Mouse (Mus musculus) testis, adult 2 months (tissue): Measurements from ENCODE around the gene Ttc6. TPM values are rescaled to one million over a fixed set of nuclear protein-coding genes. Genes with fewer than 3 reads are reported as not detected.
A peak's percentile ranks its signal among the peaks of the same experiment; 100 is the strongest.

Experiments used
- H3K27ac ChIP-seq: fragments of 200-500 bp; 2 replicates; pipeline ENCODE4 v1.5.1; 2012; ENCODE audit warnings: low read depth, low read length; ENCODE audit not compliant: control insufficient read depth, insufficient read depth
- H3K27me3 ChIP-seq: fragments of 200-500 bp; 2 replicates; pipeline ENCODE4 v1.6.1; 2012; ENCODE audit warnings: mild to moderate bottlenecking, low read length, moderate library complexity; ENCODE audit not compliant: control insufficient read depth, insufficient read depth
- H3K36me3 ChIP-seq: fragments of 200-500 bp; 2 replicates; pipeline ENCODE4 v1.6.1; 2012; ENCODE audit warnings: mild to moderate bottlenecking, low read length; ENCODE audit not compliant: control insufficient read depth, insufficient read depth
- H3K4me1 ChIP-seq: fragments of 200-500 bp; 2 replicates; pipeline ENCODE4 v1.6.1; 2012; ENCODE audit warnings: low read length; ENCODE audit not compliant: control insufficient read depth, insufficient read depth
- H3K4me3 ChIP-seq: fragments of 200-500 bp; 2 replicates; pipeline ENCODE4 v1.5.1; 2012; ENCODE audit warnings: low read depth, mild to moderate bottlenecking, low read length, moderate library complexity, mixed read lengths; ENCODE audit not compliant: control insufficient read depth
- CTCF ChIP-seq: fragments of 200-500 bp; IDR thresholded peaks from 2 replicates; pipeline ENCODE4 v1.5.1; 2012; ENCODE audit warnings: low read depth, mild to moderate bottlenecking, inconsistent platforms, low read length, moderate library complexity; ENCODE audit not compliant: control insufficient read depth, insufficient read depth, insufficient replicate concordance
- POLR2A ChIP-seq: fragments of 200-500 bp; IDR thresholded peaks from 2 replicates; pipeline ENCODE4 v1.6.1; 2012; ENCODE audit warnings: low read depth, mild to moderate bottlenecking, inconsistent platforms, low read length, moderate library complexity; ENCODE audit not compliant: control insufficient read depth
- polyA plus RNA-seq: library from polyadenylated mRNA; depleted of rRNA; stranded (reverse); fragments of >200 nt; gene quantifications from 2 replicates; pipeline ENCODE4 v1.2.3, GENCODE M21; 2012

Gene Ttc6
- polyA plus RNA-seq, 1 experiment: 28.9 TPM

DNA sequence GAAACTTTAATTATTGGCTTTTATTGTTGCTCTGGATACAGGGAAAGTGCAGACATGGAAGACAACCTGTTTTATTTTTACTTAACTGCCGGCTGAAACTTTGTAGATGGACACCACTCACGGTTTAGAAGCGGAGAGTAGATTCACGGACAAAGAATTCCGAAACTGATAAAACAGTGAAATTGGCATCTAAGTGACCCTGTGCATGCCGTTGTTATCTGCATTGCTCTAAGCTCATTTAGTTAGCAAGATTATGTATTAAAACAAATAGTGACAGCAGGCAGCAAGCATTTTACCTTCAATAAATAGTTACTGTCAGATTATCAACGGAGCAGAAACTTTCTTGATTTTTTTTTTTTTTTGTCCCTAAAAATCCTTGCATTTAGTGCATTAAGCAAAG lies 59.4 kb downstream of the Ttc6 start:
- Histone ChIP-seq H3K27me3 (no peaks in the 10 kb centered on the region), H3K27ac (no peak overlapping the region), H3K4me3 (no peak overlapping the region), H3K36me3 (no peaks in the 10 kb centered on the region), H3K4me1 (no peaks in the 10 kb centered on the region)
- TF ChIP-seq CTCF (no peak), POLR2A (no peak)

DNA sequence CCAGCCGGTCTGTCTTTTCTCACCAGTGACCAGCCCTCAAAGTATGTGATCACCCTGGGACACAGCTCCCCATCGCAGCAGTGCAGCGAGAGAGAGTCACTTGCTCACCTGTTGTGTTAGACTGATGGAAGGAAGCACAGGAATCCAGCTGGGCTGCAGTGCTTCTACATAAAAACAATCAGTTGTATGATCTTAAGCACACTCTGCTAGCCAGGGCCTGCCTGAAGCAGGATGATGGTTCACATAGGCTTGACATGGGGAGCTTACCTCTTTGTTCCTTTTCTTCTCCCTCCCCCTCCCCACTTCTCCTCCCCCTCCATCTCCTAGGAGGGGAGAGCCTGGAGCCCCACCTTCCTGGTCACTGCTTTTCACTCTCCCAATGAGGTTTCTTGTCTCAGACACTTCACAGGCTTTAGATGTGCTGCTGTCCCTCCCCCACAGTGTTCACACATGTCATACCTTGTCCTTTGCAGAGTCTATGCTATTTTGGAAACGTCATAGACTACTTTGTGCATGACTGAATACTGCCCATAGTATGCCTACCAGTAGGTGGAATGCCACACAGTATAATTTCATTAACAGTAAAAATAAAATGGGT lies 60.2 kb downstream of the Ttc6 start:
- TF ChIP-seq POLR2A: no peak
- TF ChIP-seq CTCF: no peak
- Histone ChIP-seq H3K36me3 (no peaks in the 10 kb centered on the region), H3K27ac (no peak overlapping the region), H3K4me3 (no peak overlapping the region), H3K27me3 (no peaks in the 10 kb centered on the region), H3K4me1 (no peaks in the 10 kb centered on the region)

DNA sequence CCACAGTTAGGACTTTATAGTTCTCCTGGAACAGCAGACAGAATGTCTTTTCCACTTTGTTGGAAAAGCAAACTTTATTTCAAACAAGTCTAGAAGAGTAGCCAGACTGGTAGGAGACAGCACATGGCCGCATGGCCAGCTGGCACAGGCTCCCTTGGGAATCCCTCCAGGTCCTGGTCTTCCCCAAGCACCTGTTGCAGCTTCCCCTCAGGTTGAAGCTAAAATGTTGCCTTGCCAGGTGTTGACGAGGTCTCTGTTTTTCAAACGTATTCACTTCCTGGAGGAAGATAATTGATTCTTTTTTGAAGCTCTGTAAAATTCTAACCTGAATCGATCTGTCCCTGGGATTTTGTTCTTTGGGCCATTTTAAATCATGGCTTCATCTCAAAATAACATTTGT lies 86.1 kb downstream of the Ttc6 start:
- Histone ChIP-seq H3K27ac (no peak overlapping the region), H3K27me3 (no peaks in the 10 kb centered on the region), H3K4me1 (no peaks in the 10 kb centered on the region), H3K4me3 (no peak overlapping the region), H3K36me3 (peaks cover 1% of the 10 kb centered on the region; the same call in 1 of the 2 replicates)
- TF ChIP-seq POLR2A (no peak), CTCF (no peak)

DNA sequence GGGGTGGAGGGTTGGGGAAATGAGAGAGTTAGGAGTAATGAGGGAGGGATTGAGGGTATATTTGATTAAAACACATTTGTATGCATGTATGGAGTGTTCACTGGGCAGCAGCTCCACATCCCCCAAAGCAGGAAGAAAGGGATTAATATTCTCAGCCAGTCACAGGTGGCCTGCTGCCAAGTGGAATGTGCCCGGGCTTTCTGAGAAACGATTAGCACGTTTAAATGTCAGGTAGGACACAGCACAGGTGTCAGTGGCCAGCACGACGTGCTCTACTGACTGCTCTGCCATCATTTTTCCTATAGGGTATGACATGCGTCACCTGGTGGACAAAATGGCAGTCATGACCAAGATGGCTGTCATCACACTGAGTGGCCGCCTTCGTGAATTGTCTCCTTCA lies 86.8 kb downstream of the Ttc6 start:
- Histone ChIP-seq H3K27ac (no peak overlapping the region), H3K36me3 (peaks cover 1% of the 10 kb centered on the region; the same call in 1 of the 2 replicates), H3K4me1 (no peaks in the 10 kb centered on the region), H3K27me3 (no peaks in the 10 kb centered on the region), H3K4me3 (no peak overlapping the region)
- TF ChIP-seq POLR2A: no peak
- no peak for TF ChIP-seq CTCF

DNA sequence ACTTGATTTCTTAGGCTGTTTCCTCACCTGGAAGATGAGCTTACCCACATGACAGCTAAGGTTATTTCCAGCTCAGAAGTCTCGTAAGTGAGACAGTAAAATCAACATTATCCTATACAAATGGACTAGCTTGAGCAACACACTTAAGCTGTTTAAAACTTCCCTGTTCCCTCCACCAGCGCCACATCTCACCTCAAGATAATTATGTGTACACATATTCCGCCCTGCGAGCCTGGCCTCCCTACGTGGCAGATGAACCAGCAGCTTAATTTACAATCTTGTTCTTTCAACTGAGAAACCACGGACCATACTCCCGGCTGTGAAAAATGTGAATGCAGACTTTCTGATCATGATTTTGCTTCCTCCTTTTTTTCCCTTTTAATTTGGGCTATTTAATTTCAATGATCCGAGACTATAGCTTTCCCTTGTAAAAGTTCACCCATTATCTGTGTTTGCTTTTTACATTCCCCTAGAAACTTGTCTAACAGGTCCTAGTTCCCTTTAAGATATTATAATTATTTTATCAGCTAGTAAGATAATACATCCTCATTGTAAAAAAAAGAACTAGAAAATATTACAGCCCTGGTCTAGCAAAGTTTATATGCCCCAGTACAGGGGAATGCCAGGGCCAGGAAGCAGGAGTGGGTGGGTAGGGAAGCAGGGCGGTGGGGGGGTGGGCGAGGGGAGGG lies 99.2 kb downstream of the Ttc6 start:
- no peak overlapping the region for H3K27ac ChIP-seq
- no peaks in the 10 kb centered on the region for H3K4me1 ChIP-seq
- H3K27me3 ChIP-seq: no peaks in the 10 kb centered on the region
- H3K36me3 ChIP-seq: no peaks in the 10 kb centered on the region
- TF ChIP-seq CTCF: no peak
- no peak for TF ChIP-seq POLR2A
- no peak overlapping the region for H3K4me3 ChIP-seq

DNA sequence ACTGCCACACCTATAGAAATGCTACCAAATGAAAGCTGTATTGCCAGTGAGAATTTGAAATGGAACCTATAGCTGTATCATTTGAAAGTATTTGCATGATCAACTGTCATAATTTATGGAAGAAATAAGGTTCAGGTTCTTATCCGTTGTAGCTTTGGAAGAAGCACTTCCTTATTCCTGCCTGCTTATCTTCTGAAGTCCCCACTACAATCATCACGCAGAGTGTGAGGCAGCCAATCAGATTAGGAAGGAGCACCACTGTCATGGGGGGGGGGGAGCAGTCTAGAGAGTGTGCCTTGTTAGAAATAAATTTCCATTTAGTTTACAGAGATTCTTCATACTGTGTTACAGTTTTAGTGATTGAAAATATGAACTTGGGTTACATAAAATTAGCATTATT lies 108.5 kb downstream of the Ttc6 start:
- Histone ChIP-seq H3K27me3 (no peaks in the 10 kb centered on the region), H3K4me3 (no peak overlapping the region), H3K27ac (no peak overlapping the region), H3K4me1 (no peaks in the 10 kb centered on the region), H3K36me3 (no peaks in the 10 kb centered on the region)
- TF ChIP-seq POLR2A (no peak), CTCF (no peak)

DNA sequence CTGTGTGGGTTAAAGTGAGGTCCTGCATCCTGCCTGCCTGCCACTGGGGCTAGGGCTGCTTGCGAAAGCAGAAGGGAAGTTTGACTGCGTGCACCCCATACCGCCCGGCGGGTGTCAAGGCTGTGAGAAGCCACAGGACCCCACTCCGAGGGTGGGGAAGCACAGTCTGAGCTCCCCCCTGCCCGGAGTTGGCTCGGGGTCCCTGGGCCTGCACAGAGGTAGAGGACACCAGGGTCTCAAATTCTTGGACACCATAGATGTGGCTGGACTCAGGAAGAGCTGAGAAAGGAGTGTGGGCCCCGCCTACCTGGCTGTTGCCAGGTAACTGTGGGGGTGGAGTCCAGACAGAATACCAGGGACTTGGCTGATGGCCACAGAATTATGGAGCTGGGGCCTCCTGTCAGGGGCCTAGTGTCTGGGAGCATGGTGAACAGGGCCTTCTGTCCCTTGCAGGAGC lies 121.1 kb downstream of the Ttc6 start:
- Histone ChIP-seq H3K4me1 (peaks cover 6% of the 10 kb centered on the region), H3K4me3 (peak overlapping the region; percentile 26; the same call in 1 of the 2 replicates), H3K27ac (no peak overlapping the region), H3K27me3 (no peaks in the 10 kb centered on the region), H3K36me3 (no peaks in the 10 kb centered on the region)
- TF ChIP-seq POLR2A (no peak), CTCF (no peak)

DNA sequence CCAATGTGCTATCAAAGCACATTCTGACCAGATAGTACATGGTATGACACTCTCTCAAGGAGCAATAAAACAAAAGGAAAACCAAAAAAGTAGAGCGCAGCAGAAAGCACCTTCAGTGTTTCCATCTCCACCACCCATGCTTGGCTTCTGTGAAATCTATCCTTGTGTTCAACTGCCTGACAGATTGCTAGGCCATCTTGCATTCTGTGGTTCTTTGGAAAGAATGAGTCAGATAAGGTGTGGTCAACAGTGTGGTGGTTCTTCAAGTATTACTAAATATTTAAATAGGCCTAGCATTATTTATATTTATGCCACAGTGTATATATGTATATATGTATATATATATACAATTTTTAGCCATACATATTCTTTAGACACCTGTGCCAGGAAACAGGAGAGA lies 146.1 kb downstream of the Ttc6 start:
- Histone ChIP-seq H3K27me3 (no peaks in the 10 kb centered on the region), H3K4me3 (no peak overlapping the region), H3K4me1 (no peaks in the 10 kb centered on the region), H3K36me3 (no peaks in the 10 kb centered on the region; the same call in 1 of the 2 replicates), H3K27ac (no peak overlapping the region)
- no peak for TF ChIP-seq POLR2A
